Mouse (Mus musculus) heart, embryonic 12.5 days (tissue): ENCODE measurements around the gene Phf3. TPM values are rescaled to one million over a fixed set of nuclear protein-coding genes. Genes with fewer than 3 reads are reported as not detected.

Source experiments
- ATAC-seq: fragments of 200-750 bp; cut with Nextera tagmentation; 2 replicates; pipeline ENCODE4 v1.8.0; 2017; ENCODE audit warnings: moderate TSS enrichment, moderate library complexity; ENCODE audit not compliant: insufficient number of reproducible peaks, low FRiP score
- H3K27ac ChIP-seq: fragments of 300-500 bp; sonication (generic); 2 replicates; pipeline ENCODE4 v1.5.1; 2016; ENCODE audit warnings: mild to moderate bottlenecking, moderate library complexity; ENCODE audit not compliant: poor library complexity, severe bottlenecking
- H3K27me3 ChIP-seq: fragments of 300-500 bp; sonication (generic); replicated peaks from 2 replicates; pipeline ENCODE4 v1.6.1; 2016; ENCODE audit warnings: mild to moderate bottlenecking, moderate library complexity
- H3K36me3 ChIP-seq: fragments of 300-500 bp; sonication (generic); 2 replicates; pipeline ENCODE4 v1.6.1; 2016; ENCODE audit warnings: mild to moderate bottlenecking, moderate library complexity
- H3K4me1 ChIP-seq: fragments of 300-500 bp; sonication (generic); replicated peaks from 2 replicates; pipeline ENCODE4 v1.6.1; 2016; ENCODE audit warnings: mild to moderate bottlenecking
- H3K4me2 ChIP-seq: fragments of 300-500 bp; sonication (generic); 2 replicates; pipeline ENCODE4 v1.6.1; 2016; ENCODE audit warnings: mild to moderate bottlenecking, moderate library complexity
- H3K4me3 ChIP-seq: fragments of 300-500 bp; sonication (generic); 2 replicates; pipeline ENCODE4 v1.5.1; 2016; ENCODE audit warnings: mild to moderate bottlenecking
- H3K9ac ChIP-seq: fragments of 300-500 bp; sonication (generic); 2 replicates; pipeline ENCODE4 v1.6.1; 2016; ENCODE audit warnings: mild to moderate bottlenecking, moderate library complexity
- H3K9me3 ChIP-seq: fragments of 300-500 bp; sonication (generic); replicated peaks from 2 replicates; pipeline ENCODE4 v1.6.1; 2016; ENCODE audit warnings: mild to moderate bottlenecking, moderate library complexity
- WGBS: fragments of 180-500 bp; shearing (Covaris S2); methylation state at CpG from one replicate; pipeline ENCODE4 v1.1.7; 2016; 5-methylcytosine and 5-hydroxymethylcytosine counted together
- polyA plus RNA-seq: library from polyadenylated mRNA; unstranded; fragments of >200 nt; fragmentation: Nextera tagmentation; extraction: Ambion mirVana; gene quantifications from 2 replicates; pipeline ENCODE4 v1.2.1, GENCODE M21; 2016

The Phf3 gene
- polyA plus RNA-seq, 1 experiment from 2014 or later = 38.2 TPM

DNA sequence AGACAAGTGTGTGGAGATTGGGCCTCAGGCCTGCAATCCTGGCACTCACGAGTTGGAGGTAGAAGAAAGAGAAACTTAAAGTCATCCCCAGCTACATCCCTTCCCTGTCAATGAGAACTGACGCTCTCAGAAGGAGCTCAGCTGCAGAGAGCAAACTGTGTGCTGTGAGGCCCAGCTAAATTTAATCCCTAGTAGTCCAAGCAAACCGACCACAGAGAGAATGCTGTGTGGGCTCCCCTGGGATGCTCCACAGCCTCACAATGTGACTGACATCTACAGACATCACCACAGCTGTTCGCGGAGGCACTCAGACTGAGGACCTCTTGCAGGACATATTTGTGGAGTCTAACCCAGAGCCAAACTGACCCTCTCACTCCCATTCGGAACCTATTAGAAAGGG is 54.3 kb downstream of the Phf3 start:
- ATAC-seq = no peak
- H3K4me3 ChIP-seq = no peak overlapping the region
- peaks cover 1% of the 10 kb centered on the region for H3K4me1 ChIP-seq
- peaks cover 50% of the 10 kb centered on the region for H3K36me3 ChIP-seq
- H3K4me2 ChIP-seq = no peak overlapping the region
- no peaks in the 10 kb centered on the region for H3K9me3 ChIP-seq
- WGBS = 86% methylated on average over 6 of the region's 6 CpGs
- no peak overlapping the region for H3K9ac ChIP-seq
- no peaks in the 10 kb centered on the region for H3K27me3 ChIP-seq
- H3K27ac ChIP-seq = no peak overlapping the region

- no peak overlapping the region for H3K4me2 ChIP-seq
- H3K36me3 ChIP-seq = peaks cover 67% of the 10 kb centered on the region
- no peak for ATAC-seq
- no peak overlapping the region for H3K27ac ChIP-seq
- no peaks in the 10 kb centered on the region for H3K4me1 ChIP-seq
- no peak overlapping the region for H3K9ac ChIP-seq
- H3K4me3 ChIP-seq = no peak overlapping the region
- H3K9me3 ChIP-seq = no peaks in the 10 kb centered on the region
- no peaks in the 10 kb centered on the region for H3K27me3 ChIP-seq
- WGBS = 97% methylated on average over 1 of the region's 1 CpGs
Observed at GRCm38 (mm10) chr1:30815609-30816008, 58.1 kb downstream of the Phf3 start.

GRCm38 (mm10) chr1:30814987-30815386 is 58.7 kb downstream of the Phf3 start:
- 88% methylated on average over 2 of the region's 2 CpGs for WGBS
- no peak overlapping the region for H3K4me3 ChIP-seq
- H3K9me3 ChIP-seq = no peaks in the 10 kb centered on the region
- no peaks in the 10 kb centered on the region for H3K4me1 ChIP-seq
- no peak overlapping the region for H3K9ac ChIP-seq
- no peaks in the 10 kb centered on the region for H3K27me3 ChIP-seq
- H3K36me3 ChIP-seq = peaks cover 67% of the 10 kb centered on the region
- H3K4me2 ChIP-seq = no peak overlapping the region
- no peak for ATAC-seq
- H3K27ac ChIP-seq = no peak overlapping the region

DNA sequence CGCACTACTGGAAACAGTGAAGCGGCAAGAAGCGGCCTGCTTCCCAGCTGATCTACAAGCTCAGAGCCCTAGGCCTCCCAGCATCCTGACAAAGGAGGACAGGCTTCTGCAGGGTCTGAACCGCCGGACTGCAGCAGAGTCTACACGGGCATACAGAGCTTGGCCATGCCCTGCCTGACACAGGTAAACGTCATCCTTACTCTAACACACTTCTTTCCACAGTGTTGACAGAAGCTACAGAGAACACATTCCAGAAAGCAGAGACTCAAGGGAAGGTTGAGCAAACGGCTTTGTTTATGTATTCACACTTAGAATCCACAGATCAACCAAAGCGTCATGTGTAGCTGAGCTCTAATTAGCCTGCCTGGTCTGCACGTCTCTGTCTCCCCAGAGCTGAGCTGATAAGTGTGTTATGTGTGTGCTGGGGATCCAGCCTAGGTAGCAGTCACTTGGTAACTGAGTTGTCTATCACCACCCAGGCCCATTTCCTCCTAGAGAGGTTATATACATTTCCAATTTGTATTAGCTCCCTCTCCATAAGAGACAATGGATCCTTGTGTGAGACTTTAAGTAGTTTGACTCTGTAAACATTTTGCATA is 65.5 kb downstream of the Phf3 start:
- Histone ChIP-seq H3K27me3 (no peaks in the 10 kb centered on the region), H3K9ac (no peak overlapping the region), H3K4me3 (no peak overlapping the region), H3K4me1 (0 out of 2 replicates have a peak, but pooled peaks cover 3% of the 10 kb centered on the region), H3K9me3 (no peaks in the 10 kb centered on the region), H3K36me3 (peaks cover 72% of the 10 kb centered on the region), H3K4me2 (no peak overlapping the region), H3K27ac (peak overlapping the region; percentile 70)
- 58% methylated on average over 10 of the region's 10 CpGs for WGBS
- peak; percentile 51; the same call in 1 of the 2 replicates for ATAC-seq

- 89% methylated on average over 11 of the region's 11 CpGs for WGBS
- no peaks in the 10 kb centered on the region for H3K9me3 ChIP-seq
- H3K27ac ChIP-seq = no peak overlapping the region
- H3K4me2 ChIP-seq = no peak overlapping the region
- no peak for ATAC-seq
- H3K27me3 ChIP-seq = no peaks in the 10 kb centered on the region
- H3K4me1 ChIP-seq = peaks cover 7% of the 10 kb centered on the region; the same call in 1 of the 2 replicates
- H3K9ac ChIP-seq = no peak overlapping the region
- H3K36me3 ChIP-seq = peaks cover 59% of the 10 kb centered on the region
- no peak overlapping the region for H3K4me3 ChIP-seq
Observed at GRCm38 (mm10) chr1:30805688-30806285, 67.9 kb downstream of the Phf3 start.

DNA sequence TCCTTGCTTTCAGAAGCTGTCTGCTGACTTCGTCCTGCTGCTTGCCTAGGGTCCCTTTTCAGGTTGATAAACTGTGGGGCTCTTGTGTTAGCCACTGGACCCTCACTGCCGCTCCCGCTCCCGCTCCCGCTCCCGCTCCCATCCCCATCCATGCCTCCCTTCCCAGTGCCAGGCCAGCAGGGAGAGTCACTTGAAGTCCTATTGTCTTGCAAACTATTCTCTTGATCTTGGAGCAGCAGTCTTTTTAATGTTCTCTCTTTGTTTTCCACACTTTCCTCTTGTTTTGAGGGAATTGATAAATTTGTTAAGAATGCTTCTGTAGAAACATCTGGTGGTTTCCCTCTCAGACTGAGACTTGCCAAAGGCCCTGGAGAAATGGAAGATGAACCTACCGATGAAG is 68.8 kb downstream of the Phf3 start:
- 90% methylated on average over 7 of the region's 7 CpGs for WGBS
- Histone ChIP-seq H3K27me3 (no peaks in the 10 kb centered on the region), H3K4me1 (peaks cover 10% of the 10 kb centered on the region; the same call in 1 of the 2 replicates), H3K4me2 (no peak overlapping the region), H3K9me3 (no peaks in the 10 kb centered on the region), H3K4me3 (no peak overlapping the region), H3K27ac (no peak overlapping the region), H3K9ac (no peak overlapping the region), H3K36me3 (peaks cover 52% of the 10 kb centered on the region)
- ATAC-seq = no peak

- H3K9ac ChIP-seq = no peak overlapping the region
- H3K27ac ChIP-seq = no peak overlapping the region
- 94% methylated on average over 8 of the region's 8 CpGs for WGBS
- H3K4me1 ChIP-seq = peaks cover 20% of the 10 kb centered on the region
- H3K36me3 ChIP-seq = peaks cover 34% of the 10 kb centered on the region
- no peaks in the 10 kb centered on the region for H3K9me3 ChIP-seq
- H3K4me2 ChIP-seq = no peak overlapping the region
- no peak overlapping the region for H3K4me3 ChIP-seq
- ATAC-seq = no peak
- H3K27me3 ChIP-seq = no peaks in the 10 kb centered on the region
Observed at GRCm38 (mm10) chr1:30801911-30802310, 71.8 kb downstream of the Phf3 start.

DNA sequence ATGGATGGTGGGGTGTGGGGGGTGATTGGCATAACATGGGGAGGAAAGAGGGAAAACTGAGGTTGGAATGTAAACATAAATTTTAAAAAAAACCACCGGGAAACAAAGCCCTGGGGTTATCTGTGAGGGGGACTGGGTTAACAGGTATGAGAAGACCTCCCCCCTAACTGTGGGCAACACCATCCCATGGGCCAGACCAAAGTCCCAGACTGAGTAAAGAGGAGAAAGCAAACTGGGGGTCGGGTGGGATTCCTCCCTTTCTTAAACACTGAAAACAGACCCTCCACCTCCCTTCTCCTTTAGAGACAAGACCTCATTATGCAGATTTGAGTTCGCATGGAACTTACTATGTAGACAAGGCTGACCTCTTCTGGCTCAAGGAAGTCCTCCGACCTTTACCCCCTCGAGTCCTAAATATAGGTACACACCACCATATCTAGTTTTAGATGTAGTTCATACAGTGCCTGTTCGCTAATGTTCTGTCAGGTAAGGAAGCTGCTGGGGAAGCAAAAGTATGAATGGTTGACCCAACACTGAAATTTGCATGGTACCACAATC is 74.4 kb downstream of the Phf3 start:
- Histone ChIP-seq H3K9me3 (no peaks in the 10 kb centered on the region), H3K9ac (no peak overlapping the region), H3K36me3 (peaks cover 16% of the 10 kb centered on the region), H3K27me3 (no peaks in the 10 kb centered on the region), H3K27ac (no peak overlapping the region), H3K4me1 (peaks cover 20% of the 10 kb centered on the region), H3K4me2 (no peak overlapping the region), H3K4me3 (no peak overlapping the region)
- ATAC-seq = no peak
- 69% methylated on average over 6 of the region's 6 CpGs for WGBS

- 82% methylated on average over 5 of the region's 5 CpGs for WGBS
- Histone ChIP-seq H3K27me3 (no peaks in the 10 kb centered on the region), H3K9me3 (no peaks in the 10 kb centered on the region), H3K36me3 (no peaks in the 10 kb centered on the region), H3K9ac (no peak overlapping the region), H3K27ac (no peak overlapping the region), H3K4me2 (no peak overlapping the region), H3K4me3 (no peak overlapping the region), H3K4me1 (peaks cover 11% of the 10 kb centered on the region)
- ATAC-seq = no peak
Observed at GRCm38 (mm10) chr1:30794606-30795005, 79.1 kb downstream of the Phf3 start.

DNA sequence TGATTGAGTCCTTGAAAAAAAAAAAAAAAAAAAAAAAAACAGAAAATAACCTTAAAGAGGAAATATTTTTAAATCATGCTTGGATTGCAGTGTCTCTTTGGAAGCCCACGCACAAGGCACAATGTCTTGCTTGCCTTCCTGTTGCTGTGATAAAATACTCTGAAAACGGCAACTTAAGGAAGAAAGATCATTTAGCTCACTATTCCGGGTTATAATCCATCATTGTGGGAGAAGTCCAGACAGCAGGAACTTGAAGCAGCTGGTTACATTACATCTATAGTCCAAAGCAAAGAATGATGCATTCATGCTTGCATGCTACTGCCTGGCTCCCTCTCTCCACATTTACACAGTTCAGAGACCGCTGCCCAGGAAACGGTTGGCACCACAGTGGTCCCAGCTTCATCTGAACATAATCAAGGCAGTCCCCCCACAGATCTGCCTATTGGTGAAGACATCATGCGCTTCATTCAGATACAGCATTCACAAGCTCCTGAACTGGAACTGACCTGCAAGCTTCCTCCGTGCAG is 80.3 kb downstream of the Phf3 start:
- no peaks in the 10 kb centered on the region for H3K9me3 ChIP-seq
- peaks cover 5% of the 10 kb centered on the region; the same call in 1 of the 2 replicates for H3K4me1 ChIP-seq
- H3K27ac ChIP-seq = no peak overlapping the region
- H3K9ac ChIP-seq = no peak overlapping the region
- no peak for ATAC-seq
- 78% methylated on average over 7 of the region's 7 CpGs for WGBS
- H3K4me3 ChIP-seq = no peak overlapping the region
- H3K36me3 ChIP-seq = no peaks in the 10 kb centered on the region
- H3K27me3 ChIP-seq = no peaks in the 10 kb centered on the region
- no peak overlapping the region for H3K4me2 ChIP-seq

GRCm38 (mm10) chr1:30792935-30793334 is 80.8 kb downstream of the Phf3 start:
- H3K27me3 ChIP-seq = no peaks in the 10 kb centered on the region
- H3K9me3 ChIP-seq = no peaks in the 10 kb centered on the region
- ATAC-seq = no peak
- no peak overlapping the region for H3K27ac ChIP-seq
- peaks cover 5% of the 10 kb centered on the region; the same call in 1 of the 2 replicates for H3K4me1 ChIP-seq
- no peak overlapping the region for H3K4me3 ChIP-seq
- 54% methylated on average over 5 of the region's 5 CpGs for WGBS
- no peaks in the 10 kb centered on the region for H3K36me3 ChIP-seq
- H3K9ac ChIP-seq = no peak overlapping the region
- no peak overlapping the region for H3K4me2 ChIP-seq
